Mouse (Mus musculus): Measurements from ENCODE around the gene Ctbp1. TPM values are rescaled to one million over a fixed set of nuclear protein-coding genes. Genes with fewer than 3 reads are reported as not detected.

Ctbp1 gene
- polyA plus RNA-seq, 1 experiment from 2014 or later: 206 TPM

DNA sequence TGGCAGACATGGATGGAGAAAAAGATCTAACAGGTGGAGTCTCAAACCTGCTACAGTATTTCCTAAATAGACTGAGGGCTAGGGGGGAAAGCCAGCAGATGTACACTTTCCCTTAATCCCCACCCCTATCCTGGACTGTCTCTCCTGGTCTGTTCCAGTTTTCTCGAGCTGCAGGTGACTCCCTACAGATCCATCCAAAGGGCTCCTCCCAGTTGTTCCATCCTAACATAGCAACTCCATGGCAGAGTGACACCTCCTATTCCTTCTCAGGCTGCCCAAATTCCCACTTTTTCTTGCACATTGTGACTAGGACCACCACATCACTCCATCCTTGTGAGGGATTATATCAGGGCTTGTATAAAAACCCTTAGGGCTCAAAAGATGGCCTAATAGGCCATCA, 960 bp upstream of the Ctbp1 start:
- no peak for ATAC-seq (ENCODE audit: insufficient read depth)
- Histone ChIP-seq H3K4me2 (peak overlapping the region; percentile 88), H3K9me3 (replicated peaks) (no peaks in the 10 kb centered on the region), H3K4me1 (replicated peaks) (peaks cover 61% of the 10 kb centered on the region), H3K36me3 (replicated peaks) (peaks cover 22% of the 10 kb centered on the region), H3K4me3 (replicated peaks) (peak overlapping the region; percentile 82), H3K9ac (peak overlapping the region; percentile 92; the same call in 1 of the 2 replicates), H3K27ac (replicated peaks) (peak overlapping the region; percentile 98), H3K27me3 (no peaks in the 10 kb centered on the region)
- WGBS (ENCODE audit: insufficient replicate concordance): 52% methylated on average over 1 of the region's 1 CpGs

- peak; percentile 75 for ATAC-seq (ENCODE audit: insufficient read depth)
- Histone ChIP-seq H3K4me2 (peak overlapping the region; percentile 88), H3K9me3 (replicated peaks) (no peaks in the 10 kb centered on the region), H3K27ac (replicated peaks) (peak overlapping the region; percentile 98), H3K9ac (peak overlapping the region; percentile 92), H3K27me3 (no peaks in the 10 kb centered on the region), H3K36me3 (replicated peaks) (peaks cover 32% of the 10 kb centered on the region), H3K4me3 (replicated peaks) (peak overlapping the region; percentile 82), H3K4me1 (replicated peaks) (peaks cover 75% of the 10 kb centered on the region)
- under 1% methylated on average over 88 of the region's 97 CpGs for WGBS (ENCODE audit: insufficient replicate concordance)
These were observed 475 bp downstream of the Ctbp1 start for GRCm38 (mm10) chr5:33274085-33274952.

- 0% methylated on average over 6 of the region's 6 CpGs for WGBS (ENCODE audit: insufficient replicate concordance)
- H3K4me2 ChIP-seq: peak overlapping the region; percentile 88
- H3K36me3 ChIP-seq (replicated peaks): peaks cover 38% of the 10 kb centered on the region
- peak; percentile 84 for ATAC-seq (ENCODE audit: insufficient read depth)
- no peaks in the 10 kb centered on the region for H3K9me3 ChIP-seq (replicated peaks)
- H3K9ac ChIP-seq: peak overlapping the region; percentile 92
- peak overlapping the region; percentile 82 for H3K4me3 ChIP-seq (replicated peaks)
- H3K4me1 ChIP-seq (replicated peaks): peaks cover 74% of the 10 kb centered on the region
- H3K27ac ChIP-seq (replicated peaks): peak overlapping the region; percentile 98
- no peaks in the 10 kb centered on the region for H3K27me3 ChIP-seq
These were observed 1.1 kb downstream of the Ctbp1 start for GRCm38 (mm10) chr5:33273777-33274084.

DNA sequence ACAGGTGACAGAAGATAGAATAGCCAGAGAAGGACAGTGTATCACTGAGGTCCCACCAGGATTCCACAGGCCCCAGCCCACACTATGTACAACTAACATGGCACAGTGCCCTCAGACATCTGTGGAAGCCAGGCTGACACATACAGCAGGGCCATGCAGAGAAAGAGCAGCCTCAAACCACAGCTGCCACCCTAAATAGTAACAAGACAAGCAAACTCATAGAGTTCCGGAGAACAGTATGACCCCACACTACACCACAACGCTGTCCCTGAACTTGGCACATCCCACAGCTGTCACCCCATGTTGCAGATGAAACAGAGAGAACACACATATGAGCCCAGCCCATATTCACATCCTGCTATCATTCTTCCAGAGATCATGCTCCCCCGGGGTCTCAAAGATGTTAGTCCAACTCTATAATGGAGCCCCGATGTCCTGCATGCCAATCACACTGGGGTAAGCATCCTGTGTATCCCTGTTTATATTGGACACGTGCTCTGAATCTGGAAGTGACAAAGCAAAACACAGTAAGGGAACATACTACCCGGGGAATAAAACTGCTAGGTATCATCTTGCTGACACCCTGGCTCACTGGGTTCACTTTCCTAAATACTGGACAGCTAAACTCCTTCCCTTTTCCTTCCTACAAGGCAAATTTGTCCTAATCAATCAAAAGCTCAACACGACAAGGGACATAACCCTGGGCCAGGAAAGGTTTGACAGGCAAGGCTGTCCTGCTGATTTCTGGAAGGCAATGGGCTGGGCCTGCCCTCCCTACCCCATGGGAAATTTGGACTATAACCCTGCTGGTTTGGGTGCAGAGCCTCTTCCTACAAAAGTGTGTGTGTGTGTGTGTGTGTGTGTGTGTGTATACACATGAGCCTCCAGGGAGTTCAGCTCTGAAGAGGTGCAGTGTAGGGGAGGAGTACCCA, 1.7 kb downstream of the Ctbp1 start:
- Histone ChIP-seq H3K27ac (replicated peaks) (peak overlapping the region; percentile 98), H3K4me1 (replicated peaks) (peaks cover 68% of the 10 kb centered on the region), H3K36me3 (replicated peaks) (peaks cover 44% of the 10 kb centered on the region), H3K4me3 (replicated peaks) (peak overlapping the region; percentile 82), H3K9ac (peak overlapping the region; percentile 92), H3K27me3 (no peaks in the 10 kb centered on the region), H3K9me3 (replicated peaks) (no peaks in the 10 kb centered on the region), H3K4me2 (peak overlapping the region; percentile 88)
- WGBS (ENCODE audit: insufficient replicate concordance): 37% methylated on average over 7 of the region's 7 CpGs
- no peak for ATAC-seq (ENCODE audit: insufficient read depth)

- Histone ChIP-seq H3K4me2 (peak overlapping the region; percentile 88), H3K27ac (replicated peaks) (peak overlapping the region; percentile 98), H3K9me3 (replicated peaks) (no peaks in the 10 kb centered on the region), H3K27me3 (no peaks in the 10 kb centered on the region), H3K4me1 (replicated peaks) (peaks cover 63% of the 10 kb centered on the region), H3K36me3 (replicated peaks) (peaks cover 53% of the 10 kb centered on the region), H3K9ac (peak overlapping the region; percentile 92), H3K4me3 (replicated peaks) (peak overlapping the region; percentile 82)
- 64% methylated on average over 7 of the region's 7 CpGs for WGBS (ENCODE audit: insufficient replicate concordance)
- no peak for ATAC-seq (ENCODE audit: insufficient read depth)
These were observed 2.6 kb downstream of the Ctbp1 start for GRCm38 (mm10) chr5:33272146-33272545.

DNA sequence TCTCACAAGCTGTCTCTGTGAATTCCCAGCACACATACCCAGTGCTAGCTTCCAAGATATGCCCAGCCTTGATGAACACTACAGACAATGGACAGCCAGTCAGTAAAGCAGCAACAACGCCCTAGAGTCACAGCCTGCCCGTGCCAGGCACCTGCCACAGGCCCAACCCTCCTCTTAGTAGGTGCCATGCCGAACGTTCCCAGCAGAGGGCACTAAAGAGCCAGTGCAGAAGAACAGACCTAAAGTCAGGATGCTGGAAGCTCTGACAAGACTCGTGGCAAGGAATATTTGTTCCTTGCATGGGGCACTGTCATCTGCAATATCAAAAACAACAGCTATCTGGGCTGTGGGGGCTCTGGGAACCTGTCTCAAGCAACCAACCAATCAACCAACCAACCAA, 4.2 kb downstream of the Ctbp1 start:
- ATAC-seq (ENCODE audit: insufficient read depth): no peak
- Histone ChIP-seq H3K36me3 (replicated peaks) (peaks cover 69% of the 10 kb centered on the region), H3K4me1 (replicated peaks) (peaks cover 51% of the 10 kb centered on the region), H3K27me3 (no peaks in the 10 kb centered on the region), H3K27ac (replicated peaks) (peak overlapping the region; percentile 98; the same call in 1 of the 2 replicates), H3K4me2 (peak overlapping the region; percentile 88), H3K9me3 (replicated peaks) (no peaks in the 10 kb centered on the region), H3K9ac (peak overlapping the region; percentile 3; the same call in 1 of the 2 replicates), H3K4me3 (replicated peaks) (no peak overlapping the region)
- WGBS (ENCODE audit: insufficient replicate concordance): 10% methylated on average over 5 of the region's 5 CpGs

DNA sequence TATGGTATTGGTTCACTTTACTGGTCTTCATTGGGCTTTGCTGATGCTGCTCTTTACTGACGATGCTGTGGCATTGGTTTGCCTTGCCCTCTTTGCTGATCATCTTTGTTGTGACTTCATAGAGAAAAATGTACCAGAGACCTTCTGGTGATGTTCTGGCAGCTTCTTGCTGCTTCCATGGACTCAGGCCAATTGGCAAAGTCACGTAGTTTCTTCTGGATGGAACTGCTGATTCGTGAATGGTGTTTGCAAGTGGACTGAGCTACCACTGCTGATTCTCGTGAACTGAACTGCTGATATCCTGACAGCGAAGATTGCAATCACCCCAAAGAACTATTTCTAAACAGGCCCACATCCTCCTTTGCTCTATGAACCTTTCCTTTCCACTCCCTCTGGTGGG, 20.4 kb downstream of the Ctbp1 start:
- Histone ChIP-seq H3K4me2 (no peak overlapping the region), H3K27ac (replicated peaks) (no peak overlapping the region), H3K27me3 (no peaks in the 10 kb centered on the region), H3K9me3 (replicated peaks) (no peaks in the 10 kb centered on the region), H3K4me3 (replicated peaks) (no peak overlapping the region), H3K9ac (no peak overlapping the region), H3K4me1 (replicated peaks) (no peaks in the 10 kb centered on the region; the same call in 1 of the 2 replicates), H3K36me3 (replicated peaks) (peaks cover 100% of the 10 kb centered on the region)
- ATAC-seq (ENCODE audit: insufficient read depth): no peak
- WGBS (ENCODE audit: insufficient replicate concordance): 82% methylated on average over 5 of the region's 5 CpGs

DNA sequence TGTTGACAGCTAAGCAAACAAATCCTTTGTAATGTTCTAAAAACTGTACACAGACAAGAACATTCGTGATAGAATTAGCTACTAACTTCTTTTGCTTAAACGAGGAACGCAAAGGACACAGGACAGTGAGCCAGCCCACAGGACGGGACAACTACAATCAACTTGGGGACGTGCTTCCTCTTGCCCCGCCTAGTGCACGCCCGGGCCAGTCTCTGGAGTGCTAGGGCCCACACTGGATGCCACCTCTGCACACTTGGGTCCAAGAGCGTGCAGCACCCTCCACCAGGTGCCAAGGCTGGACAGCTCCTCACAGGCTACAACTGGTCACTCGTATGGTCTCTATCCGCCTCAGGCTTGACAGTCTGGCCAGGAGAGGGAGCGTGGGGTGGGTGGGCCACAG, 26.6 kb downstream of the Ctbp1 start:
- Histone ChIP-seq H3K27ac (replicated peaks) (no peak overlapping the region), H3K9ac (no peak overlapping the region), H3K4me3 (replicated peaks) (no peak overlapping the region), H3K36me3 (replicated peaks) (peaks cover 78% of the 10 kb centered on the region), H3K4me1 (replicated peaks) (no peaks in the 10 kb centered on the region; the same call in 1 of the 2 replicates), H3K27me3 (no peaks in the 10 kb centered on the region), H3K9me3 (replicated peaks) (no peaks in the 10 kb centered on the region), H3K4me2 (no peak overlapping the region)
- ATAC-seq (ENCODE audit: insufficient read depth): no peak
- 87% methylated on average over 12 of the region's 12 CpGs for WGBS (ENCODE audit: insufficient replicate concordance)

GRCm38 (mm10) chr5:33247387-33247786, 27.4 kb downstream of the Ctbp1 start:
- Histone ChIP-seq H3K9ac (no peak overlapping the region), H3K9me3 (replicated peaks) (no peaks in the 10 kb centered on the region), H3K27me3 (no peaks in the 10 kb centered on the region), H3K4me1 (replicated peaks) (no peaks in the 10 kb centered on the region), H3K27ac (replicated peaks) (no peak overlapping the region), H3K4me3 (replicated peaks) (no peak overlapping the region), H3K4me2 (no peak overlapping the region), H3K36me3 (replicated peaks) (peaks cover 70% of the 10 kb centered on the region)
- WGBS (ENCODE audit: insufficient replicate concordance): 90% methylated on average over 2 of the region's 2 CpGs
- no peak for ATAC-seq (ENCODE audit: insufficient read depth)

- H3K9me3 ChIP-seq (replicated peaks): no peaks in the 10 kb centered on the region
- H3K4me3 ChIP-seq (replicated peaks): no peak overlapping the region
- no peak overlapping the region for H3K27ac ChIP-seq (replicated peaks)
- no peak for ATAC-seq (ENCODE audit: insufficient read depth)
- H3K36me3 ChIP-seq (replicated peaks): peaks cover 53% of the 10 kb centered on the region
- no peaks in the 10 kb centered on the region for H3K4me1 ChIP-seq (replicated peaks)
- H3K27me3 ChIP-seq: no peaks in the 10 kb centered on the region
- no peak overlapping the region for H3K4me2 ChIP-seq
- WGBS (ENCODE audit: insufficient replicate concordance): 77% methylated on average over 3 of the region's 3 CpGs
- no peak overlapping the region for H3K9ac ChIP-seq
These were observed 29.1 kb downstream of the Ctbp1 start for GRCm38 (mm10) chr5:33245701-33246100.

GRCm38 (mm10) chr5:33244377-33244920, 30.3 kb downstream of the Ctbp1 start:
- H3K4me2 ChIP-seq: no peak overlapping the region
- H3K9me3 ChIP-seq (replicated peaks): no peaks in the 10 kb centered on the region
- H3K9ac ChIP-seq: no peak overlapping the region
- H3K27me3 ChIP-seq: no peaks in the 10 kb centered on the region
- H3K4me3 ChIP-seq (replicated peaks): no peak overlapping the region
- ATAC-seq (ENCODE audit: insufficient read depth): no peak
- peaks cover 41% of the 10 kb centered on the region for H3K36me3 ChIP-seq (replicated peaks)
- H3K27ac ChIP-seq (replicated peaks): no peak overlapping the region
- no peaks in the 10 kb centered on the region for H3K4me1 ChIP-seq (replicated peaks)
- WGBS (ENCODE audit: insufficient replicate concordance): 67% methylated on average over 5 of the region's 5 CpGs
